Mouse (Mus musculus) ovary, adult 18-20 months (tissue): ENCODE measurements at regions not wholly inside any gene's neighbourhood (a gene's known extent, or its start where the extent isn't known, plus 50 kb on each side); places are given as distances from the start of the nearest gene placed in this dataset.

Experiments used
- DNase-seq: peaks from one replicate; pipeline ENCODE4 v3.0.0; 2022; ENCODE audit warnings: low spot score, mixed read lengths

GRCm38 (mm10) chr15:51734194-51734593 lies 2150.5 kb upstream of the Gm7489 start:
- no peak for DNase-seq
